Mouse (Mus musculus): Measurements from ENCODE around the gene Cdiptos.

Gene Cdiptos

GRCm38 (mm10) chr7:126928384-126929037, 47.4 kb downstream of the Cdiptos start, which contains the start of gene Kctd13:
TSS of gene Kctd13 (plus strand) at chr7:126928879.
- whole genome bisulfite sequencing, result 2% methylated on average over 56 of the region's 56 CpGs

GRCm38 (mm10) chr7:126926299-126926698, 49.6 kb downstream of the Cdiptos start:
- 61% methylated on average over 3 of the region's 3 CpGs for WGBS

GRCm38 (mm10) chr7:126923999-126924398, 51.9 kb downstream of the Cdiptos start:
- 68% methylated on average over 5 of the region's 5 CpGs for WGBS

- 32% methylated on average over 5 of the region's 5 CpGs for WGBS
Measured at GRCm38 (mm10) chr7:126922624-126923060, 53.3 kb downstream of the Cdiptos start, which contains the start of gene Tmem219. TSS of gene Tmem219 (minus strand) at chr7:126922917.
